23 mouse cellular contexts compared by ENCODE assay signal in the genomic region with DNA sequence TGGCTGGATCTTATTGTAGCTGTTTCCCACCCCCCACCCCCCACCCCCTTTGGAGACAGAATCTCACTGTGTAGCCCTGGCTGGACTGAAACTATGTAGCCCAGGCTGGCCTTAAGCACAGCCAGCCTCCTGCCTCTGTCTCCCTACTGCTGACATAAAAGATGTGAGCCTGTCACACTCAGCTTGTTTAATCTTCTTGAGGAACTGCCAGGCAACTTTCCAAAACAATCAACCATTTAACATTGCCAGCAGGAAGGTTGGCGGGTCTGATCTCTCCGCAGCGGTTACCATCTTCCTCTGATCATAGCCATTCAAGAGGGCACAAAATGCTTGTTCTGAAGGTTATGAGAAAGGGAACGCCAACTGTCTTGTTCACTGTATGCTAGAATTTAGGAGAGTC. TPM values are rescaled to one million over a fixed set of nuclear protein-coding genes. Genes with fewer than 3 reads are reported as not detected.
DNase-seq lines count a peak whose midpoint lies in the region; ATAC-seq and TF ChIP-seq lines count a peak whose summit lies in the region.
"Had no signal": no experiment of that assay in that cellular context is flagged by ENCODE, and none has a peak within 500 bp of the region (broad histone marks: within the 10 kb centered on the region; RNA-seq: fewer than 3 reads in every experiment).

No protein-coding gene starts in this region.

- no peak overlapping the region for H3K9ac ChIP-seq in liver, adult 2 months (ENCODE audit: low read depth, low read length)
- no peak overlapping the region for H3K9ac ChIP-seq in liver, embryonic 12.5 days
- H3K9ac ChIP-seq: embryonic facial prominence, embryonic 13.5 days; embryonic facial prominence, embryonic 15.5 days; forebrain, embryonic 12.5 days had no signal

- no peak overlapping the region for H3K4me2 ChIP-seq in liver, embryonic 12.5 days
- H3K4me2 ChIP-seq: embryonic facial prominence, embryonic 13.5 days; embryonic facial prominence, embryonic 15.5 days; forebrain, embryonic 12.5 days had no signal

- peaks cover 22% of the 10 kb centered on the region for H3K4me1 ChIP-seq in heart, embryonic 10.5 days
- H3K4me1 ChIP-seq in liver, adult 2 months (ENCODE audit: control insufficient read depth, insufficient read depth, low read length), result peaks cover 7% of the 10 kb centered on the region; the same call in 1 of the 2 replicates
- H3K4me1 ChIP-seq in liver, embryonic 12.5 days, result peaks cover 17% of the 10 kb centered on the region

- no peaks in the 10 kb centered on the region for H3K9me3 ChIP-seq in heart, embryonic 10.5 days
- H3K9me3 ChIP-seq in liver, embryonic 12.5 days (replicated peaks), result no peaks in the 10 kb centered on the region
- H3K9me3 ChIP-seq: embryonic facial prominence, embryonic 13.5 days; embryonic facial prominence, embryonic 15.5 days; forebrain, embryonic 10.5 days; forebrain, embryonic 12.5 days had no signal

- WGBS in heart, embryonic 10.5 days, result 78% methylated on average over 4 of the region's 4 CpGs
- 34% methylated on average over 4 of the region's 4 CpGs for WGBS in liver, adult 2 months
- 83% methylated on average over 4 of the region's 4 CpGs for WGBS in liver, embryonic 12.5 days (ENCODE audit: insufficient replicate concordance)

- H3K4me3 ChIP-seq in heart, embryonic 10.5 days, result no peak overlapping the region
- H3K4me3 ChIP-seq in liver, adult 2 months (ENCODE audit: insufficient read depth, low read depth, low read length), result no peak overlapping the region
- H3K4me3 ChIP-seq in liver, embryonic 12.5 days, result no peak overlapping the region
- H3K4me3 ChIP-seq: embryonic facial prominence, embryonic 13.5 days; embryonic facial prominence, embryonic 15.5 days; erythroblast, embryonic 14.5 days; forebrain, embryonic 10.5 days; forebrain, embryonic 12.5 days had no signal

- TF ChIP-seq POLR2A in liver, adult 2 months (IDR thresholded peaks at IDR 0.05; ENCODE audit: extremely low read depth, insufficient read depth, low read length), result no peak
- TF ChIP-seq POLR2A in brain, embryonic 14.5 days (IDR thresholded peaks at IDR 0.05; ENCODE audit: borderline replicate concordance, extremely low read depth, insufficient read depth, insufficient read length, poor library complexity, severe bottlenecking), result no peak

- no peak for TF ChIP-seq CTCF in liver, adult 2 months (IDR thresholded peaks at IDR 0.05; ENCODE audit: low read depth, low read length)
- TF ChIP-seq CTCF in brain, embryonic 14.5 days (IDR thresholded peaks at IDR 0.05; ENCODE audit: borderline replicate concordance, extremely low read depth, insufficient read depth, insufficient read length), result no peak

- no peak overlapping the region for H3K27ac ChIP-seq in heart, embryonic 10.5 days
- H3K27ac ChIP-seq in liver, adult 2 months (replicated peaks; ENCODE audit: insufficient read depth, low read depth, low read length), result no peak overlapping the region
- no peak overlapping the region for H3K27ac ChIP-seq in liver, embryonic 12.5 days
- H3K27ac ChIP-seq: embryonic facial prominence, embryonic 13.5 days; embryonic facial prominence, embryonic 15.5 days; forebrain, embryonic 10.5 days; forebrain, embryonic 12.5 days had no signal

- DNase-seq in heart, adult 11 months, result peak; percentile 88
- no peak for DNase-seq in heart, embryonic 10.5 days (ENCODE audit: low spot score)
- peak; percentile 75 for DNase-seq in liver, adult 2 months (ENCODE audit: extremely low read depth, low read depth, low spot score)
- peak; percentile 29 for DNase-seq in brain, embryonic 14.5 days (ENCODE audit: low read depth)
- DNase-seq in naive thymus-derived CD4-positive, alpha-beta T cell, adult 2 months (ENCODE audit: low read depth), result peak; percentile 43
- DNase-seq in adrenal gland, adult (ENCODE audit: inconsistent age in 2 of 2, low spot score in 1 of 2), result no peak
- DNase-seq: adrenal gland, adult 8-10 months; adrenal gland, postnatal 14 days; adrenal gland, postnatal 36 days; cerebellum, adult 11 months; cerebellum, adult 18-20 months; cerebellum, adult 8-10 months; cerebellum, adult 9-11 months; cerebellum, postnatal 36 days; embryo, embryonic 11 days had no signal

- no peaks in the 10 kb centered on the region for H3K27me3 ChIP-seq in heart, embryonic 10.5 days (ENCODE audit: insufficient read depth, poor library complexity, severe bottlenecking)
- no peaks in the 10 kb centered on the region for H3K27me3 ChIP-seq in liver, adult 2 months (ENCODE audit: control insufficient read depth, insufficient read depth, low read length)
- no peaks in the 10 kb centered on the region for H3K27me3 ChIP-seq in liver, embryonic 12.5 days (replicated peaks)
- H3K27me3 ChIP-seq: embryonic facial prominence, embryonic 13.5 days; embryonic facial prominence, embryonic 15.5 days; forebrain, embryonic 12.5 days had no signal

- peaks cover 13% of the 10 kb centered on the region for H3K79me2 ChIP-seq in liver, adult 2 months (ENCODE audit: control insufficient read depth, insufficient read depth, low read length)

- H3K36me3 ChIP-seq in heart, embryonic 10.5 days, result no peaks in the 10 kb centered on the region
- H3K36me3 ChIP-seq in liver, adult 2 months (ENCODE audit: control insufficient read depth, insufficient read depth, low read length), result no peaks in the 10 kb centered on the region
- H3K36me3 ChIP-seq in liver, embryonic 12.5 days, result no peaks in the 10 kb centered on the region
- H3K36me3 ChIP-seq: embryonic facial prominence, embryonic 13.5 days; embryonic facial prominence, embryonic 15.5 days; forebrain, embryonic 10.5 days; forebrain, embryonic 12.5 days had no signal

- ATAC-seq in liver, embryonic 12.5 days, result no peak
- ATAC-seq: forebrain, embryonic 14.5 days; forebrain, embryonic 16.5 days had no signal

RNA-seq across cellular contexts. Expression of gene Znrf1, which starts 2.4 kb away (rescaled TPM):
- 21.3 and 37.0 TPM in 2 replicates for polyA plus RNA-seq in heart, embryonic 10.5 days (2016; fragmentation: Nextera tagmentation; extraction: Ambion mirVana)
- total RNA-seq in liver, adult 2 months (2014; rRNA removed), result 13.8 and 19.9 TPM in 2 replicates
- 35.9 and 44.3 TPM in 2 replicates for polyA plus RNA-seq in liver, adult 2 months (2012; rRNA removed)
- polyA plus RNA-seq in liver, embryonic 12.5 days (2016; fragmentation: Nextera tagmentation; extraction: Ambion mirVana), result 17.3 and 18.3 TPM in 2 replicates
- 237 and 293 TPM in 2 replicates for polyA plus RNA-seq in brain, embryonic 14.5 days (2012; rRNA removed)

RNA-seq across cellular contexts. Expression of gene Wdr59, which starts 11.6 kb away (rescaled TPM):
- 4.4 and 5.9 TPM in 2 replicates for polyA plus RNA-seq in heart, embryonic 10.5 days (2016; fragmentation: Nextera tagmentation; extraction: Ambion mirVana)
- 4.8 and 5.4 TPM in 2 replicates for total RNA-seq in liver, adult 2 months (2014; rRNA removed)
- polyA plus RNA-seq in liver, adult 2 months (2012; rRNA removed), result 4.9 and 5.3 TPM in 2 replicates
- polyA plus RNA-seq in liver, embryonic 12.5 days (2016; fragmentation: Nextera tagmentation; extraction: Ambion mirVana), result 2.8 and 3.1 TPM in 2 replicates
- polyA plus RNA-seq in brain, embryonic 14.5 days (2012; rRNA removed), result 14.2 and 16.0 TPM in 2 replicates

Comparison
In these comparisons a context has a peak if more than half of its experiments do, and no peak if none do; other contexts are left out.
1. DNase-seq: peak in heart, adult 11 months (single experiment), liver, adult 2 months (single experiment), brain, embryonic 14.5 days (single experiment) and naive thymus-derived CD4-positive, alpha-beta T cell, adult 2 months (single experiment); none in heart, embryonic 10.5 days (single experiment) and adrenal gland, adult (0 of 2).